Mouse (Mus musculus) ES-Bruce4 (cell line): ENCODE results near the gene Stim1.

ENCODE experiments used
- CTCF ChIP-seq: IDR thresholded peaks from one replicate; pipeline ENCODE4 v1.8.1; 2011; ENCODE audit warnings: low read depth, low read length
- EP300 ChIP-seq: IDR thresholded peaks from 2 replicates; pipeline ENCODE4 v1.6.1; 2011; ENCODE audit warnings: low read depth, low read length; ENCODE audit not compliant: insufficient read depth
- POLR2A ChIP-seq: IDR thresholded peaks from one replicate; pipeline ENCODE4 v1.8.1; 2011; ENCODE audit warnings: low read length; ENCODE audit not compliant: insufficient read depth

GRCm38 (mm10) chr7:102440822-102441656 is 173.4 kb downstream of the Stim1 start:
- no peak for TF ChIP-seq EP300
- TF ChIP-seq CTCF = no peak
- no peak for TF ChIP-seq POLR2A
